Mouse (Mus musculus) midbrain, postnatal 0 days (tissue): ENCODE measurements at regions not wholly inside any gene's neighbourhood (a gene's known extent, or its start where the extent isn't known, plus 50 kb on each side); places are given as distances from the start of the nearest gene placed in this dataset.

Source experiments
- ATAC-seq: fragments of 200-750 bp; cut with Nextera tagmentation; 2 replicates; pipeline ENCODE4 v1.8.0; 2017; ENCODE audit warnings: moderate number of reproducible peaks, mild to moderate bottlenecking, moderate TSS enrichment, moderate library complexity; ENCODE audit not compliant: low FRiP score
- DNase-seq: peaks from one replicate; pipeline ENCODE4 v3.0.0-alpha.2; 2015; ENCODE audit warnings: low spot score
- H3K27ac ChIP-seq: fragments of 300-500 bp; sonication (generic); 2 replicates; pipeline ENCODE4 v1.5.1; 2014; ENCODE audit warnings: low read depth, mild to moderate bottlenecking, low read length, mixed read lengths
- H3K27me3 ChIP-seq: fragments of 300-500 bp; sonication (generic); 2 replicates; pipeline ENCODE4 v1.6.1; 2014; ENCODE audit warnings: low read length, control low read depth, mixed read lengths; ENCODE audit not compliant: insufficient read depth
- H3K36me3 ChIP-seq: fragments of 300-500 bp; sonication (generic); 2 replicates; pipeline ENCODE4 v1.6.1; 2014; ENCODE audit warnings: low read length, control low read depth, mixed read lengths; ENCODE audit not compliant: insufficient read depth
- H3K4me1 ChIP-seq: fragments of 300-500 bp; sonication (generic); 2 replicates; pipeline ENCODE4 v1.6.1; 2014; ENCODE audit warnings: mild to moderate bottlenecking, control low read depth, antibody characterized with exemption, low read length, mixed read lengths; ENCODE audit not compliant: insufficient read depth
- H3K4me2 ChIP-seq: fragments of 300-500 bp; sonication (generic); 2 replicates; pipeline ENCODE4 v1.6.1; 2014; ENCODE audit warnings: low read depth, mild to moderate bottlenecking, low read length, mixed read lengths; ENCODE audit not compliant: poor library complexity, severe bottlenecking
- H3K4me3 ChIP-seq: fragments of 300-500 bp; sonication (generic); 2 replicates; pipeline ENCODE4 v1.5.1; 2014; ENCODE audit warnings: low read depth, mild to moderate bottlenecking, low read length, moderate library complexity
- H3K9ac ChIP-seq: fragments of 300-500 bp; sonication (generic); replicated peaks from 2 replicates; pipeline ENCODE4 v1.6.1; 2014; ENCODE audit warnings: mild to moderate bottlenecking, low read length, moderate library complexity, mixed read lengths; ENCODE audit not compliant: poor library complexity, severe bottlenecking
- H3K9me3 ChIP-seq: fragments of 300-500 bp; sonication (generic); 2 replicates; pipeline ENCODE4 v1.6.1; 2016; ENCODE audit warnings: low read length, control low read depth
- CTCF ChIP-seq: IDR thresholded peaks from 2 replicates; pipeline ENCODE4 v1.5.1; 2016; ENCODE audit warnings: antibody characterized with exemption, mild to moderate bottlenecking
- WGBS: fragments of 180-500 bp; shearing (Covaris S2); extraction: QIAGEN DNeasy Blood & Tissue Kit; methylation state at CpG from one replicate; pipeline ENCODE4 v1.1.7; 2014; 5-methylcytosine and 5-hydroxymethylcytosine counted together

GRCm38 (mm10) chr4:105332081-105332480 is 174.9 kb downstream of the Plpp3 start:
- DNase-seq (no peak), ATAC-seq (no peak)
- H3K4me2 ChIP-seq = no peak overlapping the region
- no peak overlapping the region for H3K9ac ChIP-seq
- no peak overlapping the region for H3K27ac ChIP-seq
- TF ChIP-seq CTCF = no peak
- 91% methylated on average over 10 of the region's 10 CpGs for WGBS
- no peaks in the 10 kb centered on the region for H3K9me3 ChIP-seq
- no peaks in the 10 kb centered on the region for H3K36me3 ChIP-seq
- no peaks in the 10 kb centered on the region for H3K27me3 ChIP-seq
- no peaks in the 10 kb centered on the region for H3K4me1 ChIP-seq
- H3K4me3 ChIP-seq = no peak overlapping the region

- WGBS = 33% methylated on average over 1 of the region's 1 CpGs
- DNase-seq = peak; percentile 32
- H3K9ac ChIP-seq = no peak overlapping the region
- no peak for ATAC-seq
- H3K4me1 ChIP-seq = no peaks in the 10 kb centered on the region; the same call in 1 of the 2 replicates
- H3K27me3 ChIP-seq = no peaks in the 10 kb centered on the region
- H3K27ac ChIP-seq = no peak overlapping the region
- H3K4me2 ChIP-seq = no peak overlapping the region
- H3K9me3 ChIP-seq = no peaks in the 10 kb centered on the region
- H3K36me3 ChIP-seq = no peaks in the 10 kb centered on the region
- no peak for TF ChIP-seq CTCF
- H3K4me3 ChIP-seq = no peak overlapping the region
Observed at GRCm38 (mm10) chr4:105335872-105336271, 178.7 kb downstream of the Plpp3 start.

DNA sequence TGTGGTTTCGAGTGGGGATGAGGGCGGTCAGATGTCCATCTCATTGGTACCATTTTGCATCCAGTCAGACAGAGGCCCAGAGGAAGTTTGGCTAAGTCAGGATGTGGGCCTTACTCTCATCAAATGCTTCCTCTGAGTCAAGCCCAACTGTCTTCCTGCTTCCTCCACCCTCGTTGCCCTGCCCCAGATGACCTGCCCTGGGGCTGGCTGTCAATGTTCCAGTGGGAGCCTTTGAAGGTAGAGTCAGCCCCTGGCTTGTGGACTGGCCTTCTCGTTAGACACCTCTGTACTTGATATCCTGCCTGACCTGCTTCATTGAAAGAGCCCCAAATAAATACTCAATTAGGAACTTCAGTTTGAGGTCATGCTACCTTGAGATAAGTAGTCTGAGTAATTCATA is 179.4 kb downstream of the Plpp3 start:
- Histone ChIP-seq H3K4me1 (no peaks in the 10 kb centered on the region; the same call in 1 of the 2 replicates), H3K9me3 (no peaks in the 10 kb centered on the region), H3K4me3 (no peak overlapping the region), H3K27me3 (no peaks in the 10 kb centered on the region), H3K36me3 (no peaks in the 10 kb centered on the region), H3K4me2 (no peak overlapping the region), H3K9ac (no peak overlapping the region), H3K27ac (no peak overlapping the region)
- TF ChIP-seq CTCF = no peak
- no peak for DNase-seq
- ATAC-seq = no peak
- 79% methylated on average over 4 of the region's 4 CpGs for WGBS

- H3K4me2 ChIP-seq = no peak overlapping the region
- DNase-seq (no peak), ATAC-seq (no peak)
- H3K27ac ChIP-seq = no peak overlapping the region
- no peak overlapping the region for H3K4me3 ChIP-seq
- H3K9me3 ChIP-seq = no peaks in the 10 kb centered on the region
- WGBS = 86% methylated on average over 7 of the region's 7 CpGs
- no peaks in the 10 kb centered on the region for H3K36me3 ChIP-seq
- H3K27me3 ChIP-seq = no peaks in the 10 kb centered on the region
- TF ChIP-seq CTCF = no peak
- no peak overlapping the region for H3K9ac ChIP-seq
- H3K4me1 ChIP-seq = no peaks in the 10 kb centered on the region; the same call in 1 of the 2 replicates
Observed at GRCm38 (mm10) chr4:105338131-105338530, 181.0 kb downstream of the Plpp3 start.

GRCm38 (mm10) chr4:105338861-105339260 is 181.7 kb downstream of the Plpp3 start:
- ATAC-seq (no peak), DNase-seq (no peak)
- WGBS = 66% methylated on average over 7 of the region's 7 CpGs
- no peak for TF ChIP-seq CTCF
- no peaks in the 10 kb centered on the region for H3K27me3 ChIP-seq
- H3K9me3 ChIP-seq = no peaks in the 10 kb centered on the region
- no peak overlapping the region for H3K27ac ChIP-seq
- H3K36me3 ChIP-seq = no peaks in the 10 kb centered on the region
- H3K4me3 ChIP-seq = no peak overlapping the region
- no peak overlapping the region for H3K4me2 ChIP-seq
- no peaks in the 10 kb centered on the region; the same call in 1 of the 2 replicates for H3K4me1 ChIP-seq
- no peak overlapping the region for H3K9ac ChIP-seq

GRCm38 (mm10) chr4:105341274-105341673 is 184.1 kb downstream of the Plpp3 start:
- Histone ChIP-seq H3K27me3 (no peaks in the 10 kb centered on the region), H3K9ac (no peak overlapping the region), H3K4me3 (no peak overlapping the region), H3K9me3 (no peaks in the 10 kb centered on the region), H3K4me1 (no peaks in the 10 kb centered on the region; the same call in 1 of the 2 replicates), H3K36me3 (no peaks in the 10 kb centered on the region), H3K27ac (no peak overlapping the region), H3K4me2 (no peak overlapping the region)
- no peak for TF ChIP-seq CTCF
- no peak for ATAC-seq
- DNase-seq = no peak
- WGBS = 93% methylated on average over 7 of the region's 7 CpGs
